Mouse (Mus musculus) stomach, adult 2 months (tissue): ENCODE data around the gene Sgo1. TPM values are rescaled to one million over a fixed set of nuclear protein-coding genes. Genes with fewer than 3 reads are reported as not detected.

Experiments used
- polyA plus RNA-seq: library from polyadenylated mRNA; depleted of rRNA; stranded (reverse); fragments of >200 nt; gene quantifications from 2 replicates; pipeline ENCODE4 v1.2.3, GENCODE M21; 2012; rRNA removed

Sgo1 gene
- polyA plus RNA-seq, result 0.03 and 0.08 TPM in 2 replicates

DNA sequence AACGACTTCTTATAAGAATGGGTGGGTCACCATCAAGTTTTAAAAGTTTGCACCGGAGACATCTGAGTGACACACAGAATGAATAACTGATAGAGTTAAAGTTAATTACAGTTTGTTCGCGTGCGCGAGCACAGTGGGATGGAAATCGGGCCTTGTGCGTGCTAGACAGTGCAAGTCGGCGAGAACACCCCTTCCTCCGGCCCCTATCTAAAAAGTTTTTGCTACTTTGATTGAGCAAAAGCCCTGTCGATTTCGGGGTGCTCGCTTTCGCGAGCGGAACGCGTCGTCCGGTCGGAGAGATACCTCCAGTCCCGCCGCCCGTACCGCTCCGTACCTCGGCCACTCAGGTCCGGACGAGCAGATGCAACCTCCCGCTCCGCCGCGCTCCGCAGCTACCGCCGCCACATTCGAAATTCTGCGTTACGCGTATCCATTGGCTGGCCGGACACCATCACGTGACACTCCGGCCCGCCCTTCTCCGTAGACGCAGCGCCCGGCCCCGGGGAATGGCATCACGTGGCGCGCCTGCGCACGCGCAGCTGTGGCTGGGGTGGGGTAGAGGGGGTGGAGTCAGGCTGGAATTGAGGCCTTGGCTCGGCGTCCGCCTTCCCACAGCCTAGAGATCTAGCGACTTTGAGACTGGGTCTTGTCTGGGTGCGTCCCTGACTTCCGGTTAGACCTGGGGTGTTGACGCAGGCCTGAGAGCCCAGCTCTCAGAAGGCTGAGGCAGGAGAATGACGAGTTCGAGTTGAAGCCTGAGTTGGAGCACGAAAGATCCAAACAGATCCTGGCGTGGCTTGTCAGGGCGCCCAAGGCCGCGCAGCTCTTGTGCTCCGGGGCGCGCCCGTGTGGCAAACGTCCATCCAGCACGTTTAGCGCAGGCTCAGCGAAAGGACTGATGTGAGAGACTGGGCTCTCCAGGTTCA lies at the start of gene Sgo1:
Sgo1 (minus strand) TSS at position 457 of the 926 bp plus-strand sequence.

Other genes with a start within 250 kb of the Sgo1 start
- gene Efhb, start 226.0 kb downstream of the Sgo1 start, polyA plus RNA-seq, result 0.04 TPM in 2 replicates
- gene Rab5a, start 210.1 kb downstream of the Sgo1 start, polyA plus RNA-seq, result 0.72 and 0.87 TPM in 2 replicates
- not detected in 2 replicates for gene Pp2d1, start 149.9 kb downstream of the Sgo1 start, polyA plus RNA-seq
- 4.5 and 6.3 TPM in 2 replicates for gene Kat2b, start 122.5 kb downstream of the Sgo1 start, polyA plus RNA-seq
- 10.5 and 23.4 TPM in 2 replicates for gene Sult1c2, start 157.0 kb upstream of the Sgo1 start, polyA plus RNA-seq